Mouse (Mus musculus) limb, embryonic 15.5 days (tissue): Measurements from ENCODE around the gene Parp8. TPM values are rescaled to one million over a fixed set of nuclear protein-coding genes. Genes with fewer than 3 reads are reported as not detected.
A peak's percentile ranks its signal among the peaks of the same experiment; 100 is the strongest.

Experiments
- ATAC-seq: fragments of 200-750 bp; cut with Nextera tagmentation; 2 replicates; pipeline ENCODE4 v1.8.0; 2017; ENCODE audit warnings: low read depth, moderate TSS enrichment; ENCODE audit not compliant: insufficient number of reproducible peaks, low FRiP score, low TSS enrichment
- H3K27ac ChIP-seq: fragments of 300-500 bp; sonication (generic); 2 replicates; pipeline ENCODE4 v1.5.1; 2015; ENCODE audit warnings: moderate library complexity, mild to moderate bottlenecking, inconsistent platforms
- H3K27me3 ChIP-seq: fragments of 300-500 bp; sonication (generic); 2 replicates; pipeline ENCODE4 v1.6.1; 2015; ENCODE audit warnings: inconsistent platforms
- H3K36me3 ChIP-seq: fragments of 300-500 bp; sonication (generic); 2 replicates; pipeline ENCODE4 v1.6.1; 2015; ENCODE audit warnings: inconsistent platforms
- H3K4me1 ChIP-seq: fragments of 300-500 bp; sonication (generic); 2 replicates; pipeline ENCODE4 v1.6.1; 2015; ENCODE audit warnings: inconsistent platforms
- H3K4me2 ChIP-seq: fragments of 300-500 bp; sonication (generic); 2 replicates; pipeline ENCODE4 v1.6.1; 2015; ENCODE audit warnings: mild to moderate bottlenecking, inconsistent platforms
- H3K4me3 ChIP-seq: fragments of 300-500 bp; sonication (generic); 2 replicates; pipeline ENCODE4 v1.5.1; 2015; ENCODE audit warnings: mild to moderate bottlenecking, inconsistent platforms
- H3K9ac ChIP-seq: fragments of 300-500 bp; sonication (generic); 2 replicates; pipeline ENCODE4 v1.6.1; 2015; ENCODE audit warnings: inconsistent platforms
- H3K9me3 ChIP-seq: fragments of 300-500 bp; sonication (generic); 2 replicates; pipeline ENCODE4 v1.6.1; 2016; ENCODE audit warnings: inconsistent platforms
- WGBS: fragments of 180-500 bp; shearing (Covaris S2); methylation state at CpG from one replicate; pipeline ENCODE4 v1.1.7; 2015; 5-methylcytosine and 5-hydroxymethylcytosine counted together
- polyA plus RNA-seq: library from polyadenylated mRNA; unstranded; fragments of >200 nt; fragmentation: Nextera tagmentation; extraction: Ambion mirVana; gene quantifications from 2 replicates; pipeline ENCODE4 v1.2.1, GENCODE M21; 2015

Parp8 gene
- polyA plus RNA-seq, 1 experiment from 2014 or later: 17.0 TPM

DNA sequence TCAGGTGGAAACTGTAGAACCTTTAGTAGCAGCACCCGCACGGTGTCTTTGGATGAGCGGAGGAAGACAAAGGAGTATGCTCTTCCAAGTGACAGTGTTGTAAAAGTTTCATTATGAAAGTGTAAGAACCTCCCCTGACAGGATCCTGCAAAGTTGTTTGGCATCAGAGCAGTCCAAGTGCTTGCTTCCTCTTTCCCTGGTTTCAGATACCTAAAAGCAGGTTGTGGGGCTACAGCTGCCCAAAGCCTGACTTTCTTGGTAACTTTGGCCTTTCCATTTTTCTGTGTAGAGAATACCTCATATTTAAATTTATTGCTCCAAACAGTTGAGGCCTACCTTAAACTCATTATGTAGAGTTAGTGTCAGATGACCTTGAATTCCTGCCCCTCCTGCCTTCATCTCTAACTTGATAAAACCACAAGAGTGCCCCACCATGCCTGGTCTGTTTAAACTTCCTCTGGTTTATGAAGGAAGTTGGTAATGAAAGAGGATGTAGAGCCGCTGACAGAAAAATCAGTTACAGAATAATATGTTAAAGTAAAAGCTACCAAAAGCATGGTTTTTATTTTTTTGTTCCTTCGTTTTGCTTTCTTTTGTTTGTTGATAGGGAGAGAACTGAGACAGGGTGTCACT lies 8.5 kb upstream of the Parp8 start:
- no peak overlapping the region for H3K4me2 ChIP-seq
- 0 out of 2 replicates have a peak, but pooled peaks cover 5% of the 10 kb centered on the region for H3K4me1 ChIP-seq
- H3K27me3 ChIP-seq: no peaks in the 10 kb centered on the region
- H3K9ac ChIP-seq: no peak overlapping the region
- ATAC-seq: no peak
- no peaks in the 10 kb centered on the region for H3K9me3 ChIP-seq
- WGBS: 79% methylated on average over 5 of the region's 5 CpGs
- H3K36me3 ChIP-seq: no peaks in the 10 kb centered on the region
- no peak overlapping the region for H3K4me3 ChIP-seq
- H3K27ac ChIP-seq: no peak overlapping the region

DNA sequence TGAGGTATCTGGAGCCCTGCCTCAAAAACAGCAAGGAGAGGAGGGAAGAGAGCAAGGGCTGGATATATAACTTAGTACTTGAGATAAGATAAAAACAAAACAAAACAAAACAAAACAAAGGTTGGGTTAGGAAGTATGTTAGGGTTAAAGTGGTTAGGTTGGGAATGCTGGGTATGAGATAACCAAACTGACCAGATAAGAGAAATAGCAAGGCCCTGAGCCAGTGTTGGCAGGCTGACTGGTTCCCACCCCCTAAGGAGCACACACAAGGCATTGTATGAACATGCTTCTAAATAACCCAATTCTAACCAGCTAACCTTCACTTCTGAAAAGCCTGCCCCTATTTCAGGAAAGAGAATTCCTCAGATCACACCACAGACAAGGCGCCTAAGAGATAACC lies 7.1 kb upstream of the Parp8 start:
- Histone ChIP-seq H3K4me1 (peaks cover 6% of the 10 kb centered on the region), H3K4me2 (no peak overlapping the region), H3K4me3 (no peak overlapping the region), H3K9ac (no peak overlapping the region), H3K36me3 (no peaks in the 10 kb centered on the region), H3K27me3 (no peaks in the 10 kb centered on the region), H3K27ac (no peak overlapping the region), H3K9me3 (no peaks in the 10 kb centered on the region)
- WGBS: 100% methylated on average over 1 of the region's 1 CpGs
- no peak for ATAC-seq

DNA sequence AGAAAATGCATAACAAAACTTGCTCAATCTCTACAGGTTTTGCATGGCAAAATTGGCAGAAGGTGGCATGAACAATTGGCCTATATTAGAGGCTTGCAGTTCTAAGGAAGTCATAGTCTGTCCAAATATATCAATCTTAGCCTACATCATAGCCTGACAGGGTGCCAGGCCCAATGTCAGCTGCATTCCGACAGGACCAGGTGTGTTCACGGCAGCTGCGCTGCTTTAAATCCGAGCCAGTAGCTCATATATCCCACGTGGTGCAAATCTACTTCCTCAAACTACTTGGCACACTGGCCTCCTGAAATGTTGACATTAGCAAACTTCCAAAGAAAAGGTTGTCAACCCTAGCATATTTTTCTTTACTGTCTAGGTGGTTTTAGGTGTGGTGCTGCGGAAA lies 6.2 kb upstream of the Parp8 start:
- WGBS: 24% methylated on average over 6 of the region's 6 CpGs
- Histone ChIP-seq H3K4me2 (no peak overlapping the region), H3K27me3 (no peaks in the 10 kb centered on the region), H3K4me1 (peaks cover 14% of the 10 kb centered on the region), H3K9me3 (no peaks in the 10 kb centered on the region), H3K4me3 (no peak overlapping the region), H3K36me3 (no peaks in the 10 kb centered on the region), H3K9ac (no peak overlapping the region), H3K27ac (no peak overlapping the region)
- no peak for ATAC-seq

DNA sequence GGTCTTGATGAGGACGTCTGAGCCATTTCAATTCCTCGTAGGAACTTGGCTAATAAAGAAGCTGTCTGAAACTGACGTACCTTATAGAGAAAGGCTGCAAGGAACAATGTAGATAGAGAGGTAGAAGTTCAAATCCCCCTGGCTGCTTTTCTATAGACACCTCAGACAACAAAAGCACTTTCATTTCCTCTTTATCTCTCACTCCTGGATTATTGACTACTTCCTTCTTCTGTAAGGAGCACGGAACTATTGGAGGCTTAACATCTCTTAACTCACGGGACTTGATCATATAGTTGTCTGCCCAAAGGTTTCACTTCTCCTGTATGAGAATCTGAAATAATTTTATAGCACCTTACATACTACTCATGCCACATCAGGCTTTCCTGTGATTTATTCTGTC lies 2.9 kb upstream of the Parp8 start:
- Histone ChIP-seq H3K27ac (no peak overlapping the region), H3K36me3 (no peaks in the 10 kb centered on the region), H3K27me3 (no peaks in the 10 kb centered on the region), H3K4me3 (no peak overlapping the region), H3K9me3 (no peaks in the 10 kb centered on the region), H3K4me2 (no peak overlapping the region), H3K9ac (no peak overlapping the region), H3K4me1 (peaks cover 24% of the 10 kb centered on the region)
- ATAC-seq: no peak
- 85% methylated on average over 5 of the region's 5 CpGs for WGBS

DNA sequence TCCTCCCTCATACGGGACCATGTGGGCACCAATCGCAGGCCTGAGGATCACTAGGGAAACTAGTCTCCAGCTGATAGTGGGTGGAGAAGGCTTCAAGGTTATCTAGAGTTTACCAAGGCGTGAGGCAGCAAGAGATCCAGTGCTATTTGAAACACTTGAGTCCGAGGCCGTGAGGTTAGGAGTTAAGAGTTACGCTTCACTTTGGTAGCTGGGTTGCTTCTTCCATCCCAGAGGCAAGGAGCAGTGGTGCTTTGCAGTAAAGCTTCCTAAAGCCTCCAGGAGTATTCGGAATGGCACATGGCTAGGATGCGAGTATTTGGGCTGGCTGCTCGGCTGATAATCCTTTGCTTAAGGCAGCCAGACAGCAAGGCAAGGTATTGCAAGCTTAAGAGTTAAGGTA lies 2.0 kb upstream of the Parp8 start:
- H3K27ac ChIP-seq: no peak overlapping the region
- no peaks in the 10 kb centered on the region for H3K36me3 ChIP-seq
- 69% methylated on average over 9 of the region's 9 CpGs for WGBS
- no peaks in the 10 kb centered on the region for H3K27me3 ChIP-seq
- H3K4me3 ChIP-seq: no peak overlapping the region
- H3K4me1 ChIP-seq: peaks cover 26% of the 10 kb centered on the region
- no peak overlapping the region for H3K4me2 ChIP-seq
- H3K9ac ChIP-seq: no peak overlapping the region
- H3K9me3 ChIP-seq: no peaks in the 10 kb centered on the region
- no peak for ATAC-seq

DNA sequence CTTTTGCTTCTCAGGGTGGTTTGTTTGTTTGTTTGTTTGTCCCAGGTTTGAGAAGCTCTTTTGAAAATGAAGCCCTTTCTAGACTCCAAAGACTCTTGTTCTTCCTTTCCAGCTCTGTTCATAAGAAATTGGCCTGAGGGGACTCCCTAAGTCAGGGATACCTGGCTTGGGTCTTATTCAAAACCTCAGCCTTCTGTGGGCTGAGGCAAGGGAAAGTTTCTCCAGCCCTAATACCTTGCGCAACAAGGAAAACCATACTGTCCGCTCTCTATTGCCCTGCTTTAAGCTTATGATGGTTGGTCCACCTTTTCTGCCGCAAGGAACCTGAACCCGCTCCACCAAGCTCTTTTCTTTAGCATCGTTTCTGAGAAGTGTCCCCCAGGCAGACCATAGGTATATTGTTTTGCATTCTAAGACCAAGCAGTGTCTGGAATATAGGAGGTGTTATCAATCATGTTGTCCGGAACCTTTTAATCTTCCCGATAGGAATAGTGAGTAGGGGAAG lies 991 bp upstream of the Parp8 start:
- no peaks in the 10 kb centered on the region for H3K36me3 ChIP-seq
- peak overlapping the region; percentile 70 for H3K4me3 ChIP-seq
- WGBS: 38% methylated on average over 7 of the region's 7 CpGs
- H3K4me2 ChIP-seq: peak overlapping the region; percentile 81
- peaks cover 25% of the 10 kb centered on the region for H3K4me1 ChIP-seq
- no peaks in the 10 kb centered on the region for H3K27me3 ChIP-seq
- no peaks in the 10 kb centered on the region for H3K9me3 ChIP-seq
- ATAC-seq: no peak
- H3K27ac ChIP-seq: peak overlapping the region; percentile 94
- H3K9ac ChIP-seq: no peak overlapping the region

DNA sequence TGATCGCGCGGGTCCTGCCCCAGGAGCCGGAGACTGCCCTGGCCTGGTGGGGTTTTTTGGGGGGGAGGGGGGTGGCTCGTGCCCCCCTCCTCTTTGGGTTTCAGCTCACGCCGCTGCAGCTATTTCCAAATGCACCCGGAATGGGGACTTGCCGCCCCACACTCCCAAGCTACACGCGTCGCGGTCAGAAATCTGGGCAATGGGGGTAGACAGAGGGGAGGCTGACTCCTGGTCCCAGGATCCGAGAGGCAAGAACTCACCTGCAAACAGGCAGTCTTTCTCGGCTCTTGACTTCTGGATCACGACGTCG lies 466 bp downstream of the Parp8 start:
- Histone ChIP-seq H3K9me3 (no peaks in the 10 kb centered on the region), H3K4me2 (peak overlapping the region; percentile 81), H3K4me1 (peaks cover 28% of the 10 kb centered on the region), H3K4me3 (peak overlapping the region; percentile 70), H3K36me3 (no peaks in the 10 kb centered on the region), H3K27me3 (no peaks in the 10 kb centered on the region), H3K9ac (peak overlapping the region; percentile 92), H3K27ac (peak overlapping the region; percentile 94)
- ATAC-seq: 0 out of 2 replicates have a peak, but pooled peaks have one; percentile 17
- WGBS: 0% methylated on average over 18 of the region's 18 CpGs

DNA sequence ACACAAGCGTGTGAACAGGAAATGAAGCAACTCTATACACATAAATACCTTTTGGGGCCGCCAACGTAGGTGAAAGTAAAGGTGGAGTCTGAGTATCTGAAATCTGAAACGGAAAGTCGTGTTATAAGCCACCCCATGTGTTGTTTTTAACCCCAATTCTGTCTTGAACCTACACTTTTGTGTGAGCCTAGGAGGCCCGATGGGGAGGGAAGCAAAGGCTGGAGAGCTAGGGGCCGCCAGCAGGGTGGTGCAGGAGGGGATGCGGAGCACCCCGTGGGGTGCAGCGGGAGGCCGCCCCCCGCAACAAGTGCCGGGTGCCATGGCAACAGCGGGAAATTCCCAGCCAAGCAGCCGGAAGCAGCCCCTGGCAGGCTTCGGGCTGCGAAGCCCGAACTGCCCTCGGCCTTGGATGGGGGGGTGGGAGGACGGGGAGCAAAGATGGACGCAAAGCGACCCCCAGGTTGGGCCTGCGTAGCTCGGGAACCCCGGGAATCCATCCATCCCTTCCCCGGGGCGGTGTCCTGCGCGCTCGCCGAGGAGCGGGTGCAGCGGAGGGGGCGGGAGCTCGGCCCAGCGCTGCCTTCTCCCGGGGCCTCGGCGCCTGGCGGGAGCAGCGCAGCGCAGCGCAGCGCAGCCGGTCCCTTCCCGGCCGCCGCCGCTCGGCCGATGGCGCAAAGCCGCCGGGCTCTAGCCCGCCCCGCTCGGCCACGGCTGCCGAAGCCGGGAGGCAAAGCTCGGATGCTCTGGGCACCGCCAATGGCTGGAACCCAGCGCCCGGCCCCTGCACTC lies 1.0 kb downstream of the Parp8 start:
- Histone ChIP-seq H3K27ac (peak overlapping the region; percentile 94), H3K9ac (peak overlapping the region; percentile 92), H3K9me3 (no peaks in the 10 kb centered on the region), H3K4me3 (peak overlapping the region; percentile 70), H3K4me2 (peak overlapping the region; percentile 81), H3K27me3 (no peaks in the 10 kb centered on the region), H3K36me3 (no peaks in the 10 kb centered on the region), H3K4me1 (peaks cover 28% of the 10 kb centered on the region)
- WGBS: 1% methylated on average over 33 of the region's 64 CpGs
- peak; percentile 54; the same call in 1 of the 2 replicates for ATAC-seq

DNA sequence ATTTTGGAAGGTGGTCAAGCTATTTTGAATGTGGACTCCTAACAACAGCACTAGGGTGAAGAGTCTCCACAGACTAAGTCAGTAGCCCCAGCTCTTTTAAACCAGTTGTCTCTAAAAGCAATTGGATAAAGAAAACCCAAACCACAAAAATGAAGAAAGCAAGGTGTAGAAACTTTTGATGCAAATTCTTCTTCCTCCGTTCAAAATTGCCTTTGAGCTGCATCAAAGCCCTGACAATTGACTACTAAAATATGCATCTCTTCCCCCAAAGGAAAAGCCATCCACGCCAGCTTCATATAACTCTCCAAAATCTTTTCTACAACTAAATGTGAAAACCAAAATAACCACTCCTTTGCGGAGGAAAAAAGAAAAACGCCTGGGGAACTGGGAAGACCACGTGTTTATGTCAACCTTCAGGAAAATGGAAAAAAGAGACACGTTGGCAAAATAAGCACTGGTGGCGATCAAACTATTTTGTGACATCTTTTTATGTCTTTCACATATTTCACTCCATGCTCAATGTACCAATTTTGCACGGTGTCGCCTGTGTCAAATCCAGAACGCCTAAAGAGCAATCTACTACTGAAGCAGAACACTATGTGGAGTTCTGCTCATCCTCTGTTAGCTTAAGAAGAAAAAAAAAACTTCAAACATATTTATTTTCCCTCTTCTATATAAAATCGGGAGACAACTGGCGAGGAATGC lies 1.8 kb downstream of the Parp8 start:
- peak overlapping the region; percentile 92 for H3K9ac ChIP-seq
- peak overlapping the region; percentile 70 for H3K4me3 ChIP-seq
- peak overlapping the region; percentile 81 for H3K4me2 ChIP-seq
- no peaks in the 10 kb centered on the region for H3K36me3 ChIP-seq
- no peaks in the 10 kb centered on the region for H3K9me3 ChIP-seq
- no peaks in the 10 kb centered on the region for H3K27me3 ChIP-seq
- WGBS: 9% methylated on average over 12 of the region's 12 CpGs
- peaks cover 28% of the 10 kb centered on the region for H3K4me1 ChIP-seq
- ATAC-seq: no peak
- H3K27ac ChIP-seq: peak overlapping the region; percentile 94

DNA sequence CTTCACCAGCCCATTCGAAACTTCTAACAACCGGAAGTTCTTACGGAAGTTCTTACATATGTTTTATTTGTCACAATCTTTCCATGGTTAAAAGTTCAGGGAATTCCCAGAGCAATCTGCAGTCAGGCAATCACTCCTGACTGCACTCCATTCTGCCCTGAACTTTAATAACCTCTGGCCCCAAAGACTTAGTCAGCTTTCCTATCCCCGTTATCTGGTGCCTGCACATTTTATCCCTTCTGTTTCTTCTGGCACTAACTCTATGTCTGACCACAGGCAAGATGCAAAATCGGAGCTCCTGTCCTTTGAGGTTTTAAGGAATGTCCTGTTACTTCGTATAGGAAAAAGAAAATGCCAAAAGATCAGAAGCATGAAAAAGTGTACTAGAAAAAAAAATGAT lies 4.7 kb downstream of the Parp8 start:
- Histone ChIP-seq H3K27me3 (no peaks in the 10 kb centered on the region), H3K4me1 (peaks cover 15% of the 10 kb centered on the region), H3K4me2 (no peak overlapping the region), H3K9me3 (no peaks in the 10 kb centered on the region), H3K4me3 (no peak overlapping the region), H3K36me3 (no peaks in the 10 kb centered on the region), H3K27ac (no peak overlapping the region), H3K9ac (no peak overlapping the region)
- no peak for ATAC-seq
- 51% methylated on average over 6 of the region's 6 CpGs for WGBS

DNA sequence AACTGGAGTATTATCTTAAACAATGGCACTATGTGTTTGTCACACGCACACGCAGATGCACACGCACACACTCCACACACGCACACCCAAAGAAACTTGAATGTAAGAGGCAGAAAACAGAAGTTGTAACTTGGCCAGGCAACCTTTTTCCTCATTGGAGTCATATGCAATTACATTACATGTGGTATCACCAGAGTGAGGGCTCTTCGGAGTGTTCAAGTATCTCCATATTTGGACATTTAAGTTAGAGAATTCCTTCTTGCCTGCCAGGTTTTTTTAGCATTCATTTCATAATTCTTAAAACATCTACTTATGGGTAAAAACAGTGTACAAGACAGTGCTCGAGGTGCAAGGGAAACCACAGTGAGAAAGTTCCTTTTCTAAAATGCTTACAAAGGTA lies 6.7 kb downstream of the Parp8 start:
- no peak overlapping the region for H3K4me3 ChIP-seq
- WGBS: 84% methylated on average over 6 of the region's 6 CpGs
- no peaks in the 10 kb centered on the region for H3K27me3 ChIP-seq
- ATAC-seq: no peak
- H3K4me1 ChIP-seq: peaks cover 14% of the 10 kb centered on the region
- no peaks in the 10 kb centered on the region for H3K9me3 ChIP-seq
- no peaks in the 10 kb centered on the region for H3K36me3 ChIP-seq
- H3K4me2 ChIP-seq: no peak overlapping the region
- no peak overlapping the region for H3K27ac ChIP-seq
- no peak overlapping the region for H3K9ac ChIP-seq

DNA sequence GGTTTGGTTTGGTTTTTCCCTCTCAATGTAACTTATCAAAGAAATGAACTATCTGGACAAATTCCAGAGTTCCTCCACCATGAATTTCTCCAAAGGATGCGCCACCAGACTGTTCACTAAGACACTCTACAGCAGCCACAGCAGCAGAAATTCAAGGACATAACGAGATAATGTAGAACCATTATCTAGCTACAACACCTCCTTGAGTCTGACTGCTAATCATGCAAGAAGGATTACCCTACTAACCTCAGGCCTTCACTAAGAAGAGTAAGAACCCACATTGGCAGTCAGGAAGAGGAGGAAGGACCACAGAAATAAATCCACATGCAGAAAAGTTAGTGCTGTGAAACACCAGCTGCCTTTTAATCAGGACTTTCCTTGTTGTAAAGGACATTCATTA lies 11.8 kb downstream of the Parp8 start:
- Histone ChIP-seq H3K27ac (no peak overlapping the region), H3K36me3 (no peaks in the 10 kb centered on the region), H3K4me2 (no peak overlapping the region), H3K9ac (no peak overlapping the region), H3K4me3 (no peak overlapping the region), H3K4me1 (peaks cover 5% of the 10 kb centered on the region; the same call in 1 of the 2 replicates), H3K9me3 (no peaks in the 10 kb centered on the region), H3K27me3 (no peaks in the 10 kb centered on the region)
- WGBS: 91% methylated on average over 2 of the region's 2 CpGs
- ATAC-seq: no peak
